Mouse (Mus musculus) kidney, embryonic 15.5 days (tissue): Measurements from ENCODE around the gene Hdlbp. TPM values are rescaled to one million over a fixed set of nuclear protein-coding genes. Genes with fewer than 3 reads are reported as not detected.

Experiments
- ATAC-seq: fragments of 200-750 bp; cut with Nextera tagmentation; replicated peaks from 2 replicates; pipeline ENCODE4 v1.8.0; 2017; ENCODE audit warnings: moderate TSS enrichment; ENCODE audit not compliant: low FRiP score
- H3K27ac ChIP-seq: fragments of 300-500 bp; sonication (generic); 2 replicates; pipeline ENCODE4 v1.5.1; 2015; ENCODE audit warnings: mild to moderate bottlenecking, inconsistent platforms
- H3K27me3 ChIP-seq: fragments of 300-500 bp; sonication (generic); 2 replicates; pipeline ENCODE4 v1.6.1; 2015; ENCODE audit warnings: inconsistent platforms
- H3K36me3 ChIP-seq: fragments of 300-500 bp; sonication (generic); 2 replicates; pipeline ENCODE4 v1.6.1; 2015; ENCODE audit warnings: inconsistent platforms
- H3K4me1 ChIP-seq: fragments of 300-500 bp; sonication (generic); 2 replicates; pipeline ENCODE4 v1.6.1; 2015; ENCODE audit warnings: inconsistent platforms
- H3K4me2 ChIP-seq: fragments of 300-500 bp; sonication (generic); 2 replicates; pipeline ENCODE4 v1.6.1; 2015; ENCODE audit warnings: moderate library complexity, mild to moderate bottlenecking, inconsistent platforms
- H3K4me3 ChIP-seq: fragments of 300-500 bp; sonication (generic); replicated peaks from 2 replicates; pipeline ENCODE4 v1.5.1; 2015; ENCODE audit warnings: mild to moderate bottlenecking, inconsistent platforms
- H3K9ac ChIP-seq: fragments of 300-500 bp; sonication (generic); 2 replicates; pipeline ENCODE4 v1.6.1; 2015; ENCODE audit warnings: mild to moderate bottlenecking, inconsistent platforms
- H3K9me3 ChIP-seq: fragments of 300-500 bp; sonication (generic); replicated peaks from 2 replicates; pipeline ENCODE4 v1.6.1; 2016; ENCODE audit warnings: inconsistent platforms
- WGBS: fragments of 180-500 bp; shearing (Covaris S2); methylation state at CpG from one replicate; pipeline ENCODE4 v1.1.7; 2015; ENCODE audit warnings: mixed read lengths; 5-methylcytosine and 5-hydroxymethylcytosine counted together
- polyA plus RNA-seq: library from polyadenylated mRNA; unstranded; fragments of >200 nt; fragmentation: Nextera tagmentation; extraction: Ambion mirVana; gene quantifications from 2 replicates; pipeline ENCODE4 v1.2.1, GENCODE M21; 2015

Hdlbp gene
- polyA plus RNA-seq, 1 experiment from 2014 or later: 158 TPM

- no peaks in the 10 kb centered on the region for H3K9me3 ChIP-seq
- peak overlapping the region; percentile 71 for H3K4me2 ChIP-seq
- H3K4me3 ChIP-seq: peak overlapping the region; percentile 96
- no peaks in the 10 kb centered on the region for H3K27me3 ChIP-seq
- peaks cover 25% of the 10 kb centered on the region for H3K36me3 ChIP-seq
- H3K9ac ChIP-seq: peak overlapping the region; percentile 91
- WGBS: 2% methylated on average over 18 of the region's 18 CpGs
- ATAC-seq: peak; percentile 86
- H3K27ac ChIP-seq: peak overlapping the region; percentile 97
- H3K4me1 ChIP-seq: peaks cover 31% of the 10 kb centered on the region
Measured at GRCm38 (mm10) chr1:93444405-93445110, 34.1 kb downstream of the Hdlbp start.

- Histone ChIP-seq H3K36me3 (peaks cover 72% of the 10 kb centered on the region), H3K4me1 (peaks cover 18% of the 10 kb centered on the region), H3K9me3 (no peaks in the 10 kb centered on the region), H3K4me2 (no peak overlapping the region), H3K27ac (no peak overlapping the region), H3K4me3 (no peak overlapping the region), H3K27me3 (no peaks in the 10 kb centered on the region), H3K9ac (no peak overlapping the region)
- WGBS: 79% methylated on average over 1 of the region's 1 CpGs
- ATAC-seq: no peak
Measured at GRCm38 (mm10) chr1:93439321-93439720, 39.3 kb downstream of the Hdlbp start.

GRCm38 (mm10) chr1:93432087-93432486, 46.5 kb downstream of the Hdlbp start:
- no peak overlapping the region for H3K4me2 ChIP-seq
- H3K36me3 ChIP-seq: peaks cover 93% of the 10 kb centered on the region
- no peak overlapping the region for H3K27ac ChIP-seq
- H3K9ac ChIP-seq: no peak overlapping the region
- WGBS: 80% methylated on average over 6 of the region's 6 CpGs
- H3K4me1 ChIP-seq: no peaks in the 10 kb centered on the region
- H3K4me3 ChIP-seq: no peak overlapping the region
- H3K27me3 ChIP-seq: no peaks in the 10 kb centered on the region
- ATAC-seq: no peak
- H3K9me3 ChIP-seq: no peaks in the 10 kb centered on the region

GRCm38 (mm10) chr1:93403403-93403802, 75.2 kb downstream of the Hdlbp start:
- H3K4me2 ChIP-seq: no peak overlapping the region
- H3K27ac ChIP-seq: no peak overlapping the region
- H3K4me3 ChIP-seq: no peak overlapping the region
- peaks cover 32% of the 10 kb centered on the region for H3K36me3 ChIP-seq
- no peaks in the 10 kb centered on the region for H3K27me3 ChIP-seq
- peaks cover 9% of the 10 kb centered on the region for H3K4me1 ChIP-seq
- H3K9ac ChIP-seq: no peak overlapping the region
- ATAC-seq: no peak
- no peaks in the 10 kb centered on the region for H3K9me3 ChIP-seq
- WGBS: 78% methylated on average over 4 of the region's 4 CpGs

- peaks cover 12% of the 10 kb centered on the region for H3K36me3 ChIP-seq
- H3K4me3 ChIP-seq: peak overlapping the region; percentile 36
- H3K9me3 ChIP-seq: no peaks in the 10 kb centered on the region
- WGBS: 16% methylated on average over 38 of the region's 38 CpGs
- H3K9ac ChIP-seq: no peak overlapping the region
- H3K27me3 ChIP-seq: no peaks in the 10 kb centered on the region
- H3K27ac ChIP-seq: no peak overlapping the region
- ATAC-seq: peak; percentile 47
- H3K4me1 ChIP-seq: peaks cover 9% of the 10 kb centered on the region
- peak overlapping the region; percentile 65 for H3K4me2 ChIP-seq
Measured at GRCm38 (mm10) chr1:93401191-93402052, 77.2 kb downstream of the Hdlbp start.

GRCm38 (mm10) chr1:93388906-93389305, 89.7 kb downstream of the Hdlbp start:
- H3K27ac ChIP-seq: no peak overlapping the region
- 75% methylated on average over 2 of the region's 2 CpGs for whole genome bisulfite sequencing
- no peak overlapping the region for H3K4me3 ChIP-seq

GRCm38 (mm10) chr1:93387198-93387597, 91.4 kb downstream of the Hdlbp start:
- Histone ChIP-seq H3K4me2 (no peak overlapping the region), H3K9ac (no peak overlapping the region), H3K36me3 (no peaks in the 10 kb centered on the region), H3K27ac (no peak overlapping the region), H3K4me3 (no peak overlapping the region), H3K9me3 (no peaks in the 10 kb centered on the region), H3K4me1 (no peaks in the 10 kb centered on the region), H3K27me3 (no peaks in the 10 kb centered on the region)
- ATAC-seq: no peak
- 51% methylated on average over 2 of the region's 2 CpGs for WGBS

More at GRCm38 (mm10) chr1:93388906-93389305, 89.7 kb downstream of the Hdlbp start:
- Histone ChIP-seq H3K4me1 (no peaks in the 10 kb centered on the region), H3K9me3 (no peaks in the 10 kb centered on the region), H3K9ac (no peak overlapping the region), H3K27me3 (no peaks in the 10 kb centered on the region), H3K36me3 (no peaks in the 10 kb centered on the region), H3K4me2 (no peak overlapping the region)
- no peak for ATAC-seq

GRCm38 (mm10) chr1:93379117-93379516, 99.5 kb downstream of the Hdlbp start:
- Histone ChIP-seq H3K27ac (no peak overlapping the region), H3K36me3 (no peaks in the 10 kb centered on the region), H3K9ac (no peak overlapping the region), H3K4me1 (no peaks in the 10 kb centered on the region), H3K9me3 (no peaks in the 10 kb centered on the region), H3K4me2 (no peak overlapping the region), H3K27me3 (no peaks in the 10 kb centered on the region), H3K4me3 (no peak overlapping the region)
- ATAC-seq: no peak
- WGBS: 80% methylated on average over 5 of the region's 5 CpGs

GRCm38 (mm10) chr1:93377307-93377706, 101.3 kb downstream of the Hdlbp start:
- Histone ChIP-seq H3K36me3 (no peaks in the 10 kb centered on the region), H3K9ac (no peak overlapping the region), H3K4me3 (no peak overlapping the region), H3K27me3 (no peaks in the 10 kb centered on the region), H3K4me1 (no peaks in the 10 kb centered on the region), H3K27ac (no peak overlapping the region), H3K9me3 (no peaks in the 10 kb centered on the region), H3K4me2 (no peak overlapping the region)
- 70% methylated on average over 5 of the region's 5 CpGs for WGBS
- ATAC-seq: no peak

GRCm38 (mm10) chr1:93373665-93374064, 105.0 kb downstream of the Hdlbp start, which contains the start of gene Ano7:
Gene Ano7, plus strand, starts transcription at chr1:93373930.
- Histone ChIP-seq H3K4me3 (no peak within 1 kb of the TSS), H3K27ac (no peak within 1 kb of the TSS), H3K4me2 (no peak within 1 kb of the TSS), H3K4me1 (no peaks in the 10 kb centered on the region), H3K36me3 (no peaks in the 10 kb centered on the region), H3K9me3 (no peaks in the 10 kb centered on the region), H3K27me3 (no peaks in the 10 kb centered on the region), H3K9ac (no peak within 1 kb of the TSS)
- WGBS: 63% methylated on average over 4 of the region's 4 CpGs
- ATAC-seq: no peak

GRCm38 (mm10) chr1:93365641-93366040, 113.0 kb downstream of the Hdlbp start:
- Histone ChIP-seq H3K4me3 (no peak overlapping the region), H3K4me1 (no peaks in the 10 kb centered on the region), H3K27ac (no peak overlapping the region), H3K27me3 (no peaks in the 10 kb centered on the region), H3K36me3 (peaks cover 63% of the 10 kb centered on the region), H3K4me2 (no peak overlapping the region), H3K9me3 (no peaks in the 10 kb centered on the region), H3K9ac (no peak overlapping the region)
- WGBS: 92% methylated on average over 6 of the region's 6 CpGs
- no peak for ATAC-seq

- no peak overlapping the region for H3K4me2 ChIP-seq
Measured at GRCm38 (mm10) chr1:93362661-93363060, 116.0 kb downstream of the Hdlbp start.

More at GRCm38 (mm10) chr1:93362661-93363060, 116.0 kb downstream of the Hdlbp start:
- H3K9ac ChIP-seq: no peak overlapping the region
- peaks cover 89% of the 10 kb centered on the region for H3K36me3 ChIP-seq
- no peaks in the 10 kb centered on the region for H3K27me3 ChIP-seq
- no peaks in the 10 kb centered on the region for H3K9me3 ChIP-seq
- no peak for ATAC-seq
- WGBS: 88% methylated on average over 4 of the region's 4 CpGs
- no peaks in the 10 kb centered on the region for H3K4me1 ChIP-seq
- H3K27ac ChIP-seq: no peak overlapping the region
- no peak overlapping the region for H3K4me3 ChIP-seq
